Mouse (Mus musculus) hindlimb bud, embryonic 11.5 days (tissue): ENCODE results near the gene Krt39.

Source experiments
- DNase-seq: peaks from one replicate; pipeline ENCODE4 v3.0.0-alpha.2; 2012; ENCODE audit warnings: low read depth, low spot score; ENCODE audit errors: extremely low spot score

Gene Krt39

DNA sequence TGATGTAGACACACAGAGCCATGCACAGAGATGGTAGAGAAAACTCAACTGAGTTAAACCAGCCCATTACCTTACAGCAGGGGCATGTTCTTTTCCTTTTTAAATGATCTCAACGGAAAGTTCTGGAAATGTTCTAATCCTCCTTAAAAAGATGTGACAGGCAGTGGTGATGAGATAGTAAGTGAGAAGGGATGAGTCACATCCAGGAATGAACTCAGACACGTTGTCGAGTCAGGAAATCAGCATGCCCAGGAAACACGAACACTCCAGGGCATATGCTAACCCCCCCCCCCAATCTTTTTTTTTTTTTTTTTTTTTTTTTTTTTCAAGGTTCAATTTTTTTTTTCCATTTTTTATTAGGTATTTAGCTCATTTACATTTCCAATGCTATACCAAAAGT, 48.7 kb downstream of the Krt39 start:
- DNase-seq: no peak

DNA sequence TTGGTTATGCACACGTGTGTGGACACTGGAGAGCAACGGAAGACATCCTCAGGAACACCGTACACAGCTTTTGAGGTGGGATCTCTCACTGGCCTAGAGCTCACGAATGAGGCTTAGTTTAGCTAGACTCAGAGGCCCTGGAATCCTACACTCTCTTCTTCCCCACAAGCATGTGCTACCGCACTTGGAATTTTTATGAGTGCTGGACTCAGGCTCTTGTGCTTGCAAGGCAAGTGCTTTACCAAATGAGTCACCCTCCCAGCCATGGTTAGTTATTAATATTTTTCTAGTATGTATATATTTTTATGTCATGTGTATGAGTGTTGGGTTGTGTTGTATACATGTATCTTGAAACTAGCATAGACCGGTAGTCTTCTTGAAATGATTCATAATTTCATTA, 49.2 kb downstream of the Krt39 start:
- no peak for DNase-seq

DNA sequence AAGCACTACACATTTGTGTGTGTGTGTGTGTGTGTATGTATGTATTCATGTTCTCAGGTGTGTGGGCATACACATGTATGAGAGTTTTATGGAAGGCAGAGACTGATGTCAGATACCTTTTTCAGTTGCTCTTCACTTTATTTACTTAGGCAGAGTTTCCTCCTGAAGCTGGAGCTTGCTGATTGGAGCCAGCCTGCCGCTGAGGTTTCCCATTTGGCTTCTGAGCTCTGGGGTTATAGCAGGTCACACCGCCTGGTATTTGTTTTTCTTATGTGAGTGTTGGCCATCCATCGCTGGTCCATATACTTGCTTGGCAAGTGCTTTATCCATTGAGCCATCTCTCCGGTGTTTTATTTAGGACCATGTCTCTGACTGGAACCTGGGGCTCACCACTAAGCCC, 51.9 kb downstream of the Krt39 start:
- no peak for DNase-seq

DNA sequence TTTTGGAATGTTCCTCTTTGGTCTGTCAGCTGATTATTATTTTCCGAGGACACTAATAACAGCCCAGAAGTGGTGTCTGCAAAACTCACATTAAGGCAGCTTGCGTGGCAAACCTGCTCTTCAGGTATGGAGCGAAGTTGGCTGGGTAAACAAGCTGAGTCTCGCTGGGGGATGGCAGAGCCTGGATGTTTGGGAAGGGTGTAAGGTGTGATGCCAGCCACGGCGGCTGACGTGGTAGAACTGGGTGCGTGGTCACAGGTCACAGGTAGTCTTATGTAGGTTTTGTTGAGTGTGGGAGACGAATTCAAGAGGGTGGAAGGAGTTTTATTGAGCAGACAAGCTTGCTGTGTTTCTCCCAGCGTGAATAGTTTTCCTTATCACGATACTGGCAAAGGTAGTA, 52.6 kb downstream of the Krt39 start:
- no peak for DNase-seq

DNA sequence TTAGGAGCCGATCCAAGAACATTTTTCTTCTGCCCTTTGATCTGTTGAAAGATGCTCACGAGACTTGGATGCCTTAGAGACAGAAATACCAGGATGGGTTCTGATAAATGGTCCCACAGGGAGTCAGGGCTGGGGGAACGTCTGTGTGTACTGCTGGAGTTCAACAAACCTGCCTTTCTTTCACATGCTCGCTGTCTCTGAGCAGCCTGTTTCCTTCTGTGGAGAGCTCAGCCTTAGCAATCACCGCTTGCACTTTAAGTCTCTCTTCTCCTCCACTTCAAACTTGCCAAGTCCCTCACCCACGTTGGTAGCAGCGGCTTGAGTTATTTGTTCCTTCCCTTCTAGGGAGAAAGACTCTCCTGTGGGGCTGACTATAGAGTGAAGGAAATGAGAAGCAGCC, 54.8 kb downstream of the Krt39 start:
- DNase-seq: no peak

DNA sequence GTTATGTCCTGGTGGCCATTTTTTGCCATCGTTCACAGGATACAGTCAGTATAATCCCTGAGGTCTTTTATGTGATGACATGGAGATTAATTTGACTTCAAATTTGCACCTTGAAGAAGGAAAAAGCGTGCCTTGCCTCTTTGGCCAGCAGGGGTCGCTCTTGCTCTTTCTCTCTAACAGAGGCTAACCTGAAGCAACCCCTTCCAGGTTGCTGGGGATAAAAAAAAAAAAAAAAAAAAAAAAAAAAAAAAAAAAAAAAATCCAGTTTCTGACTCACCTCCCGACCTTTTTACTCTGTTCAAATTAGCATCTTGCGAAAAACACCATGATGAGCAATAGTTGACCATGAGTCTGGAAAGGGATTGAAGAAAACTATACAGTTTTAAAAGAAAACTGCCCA, 56.3 kb downstream of the Krt39 start:
- DNase-seq: peak; percentile 62
